Mouse (Mus musculus) T-helper 17 cell (primary cell): Measurements from ENCODE around the gene Rptn.

Experiments
- in situ Hi-C, 2 experiments: fragments of 300-600 bp; cut with MboI, MseI; formaldehyde crosslinking; loops; 1 replicate in 1 of 2; 2 replicates in 1 of 2; pipeline ENCODE4 v1.15.1; 2025; ENCODE audit warnings: high pct_unique_total_duplicates in 2 of 2

Gene Rptn

DNA sequence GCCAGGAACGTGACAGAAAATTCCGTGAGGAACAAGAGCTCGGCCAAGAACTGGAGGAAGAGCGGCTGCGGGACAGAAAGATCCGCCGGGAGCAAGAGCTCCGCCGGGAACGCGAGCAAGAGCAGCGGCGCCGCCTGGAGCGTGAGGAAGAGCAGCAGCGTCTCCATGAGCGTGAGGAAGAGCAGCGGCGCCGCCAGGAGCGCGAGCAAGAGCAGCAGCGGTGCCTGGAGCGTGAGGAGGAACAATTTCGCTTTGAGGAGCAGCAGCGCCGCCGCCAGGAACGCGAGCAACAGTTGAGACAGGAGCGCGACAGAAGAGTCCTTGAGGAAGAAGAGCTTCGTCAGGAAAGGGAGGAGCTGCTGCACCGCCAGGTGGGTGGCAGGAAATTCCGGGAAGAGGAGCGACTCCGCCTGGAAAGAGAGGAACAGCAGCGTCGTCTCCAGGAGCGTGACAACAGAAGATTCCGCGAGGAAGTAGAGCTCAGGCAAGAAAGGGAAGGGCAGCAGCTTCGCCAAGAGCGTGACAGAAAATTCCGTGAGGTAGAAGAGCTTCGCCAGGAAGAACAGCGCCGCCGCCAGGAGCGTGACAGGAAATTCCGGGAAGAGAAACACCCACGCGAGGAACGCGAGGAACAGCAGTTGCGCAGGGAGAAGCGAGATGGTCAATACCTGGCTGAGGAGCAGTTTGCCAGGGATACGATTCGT lies 53.8 kb downstream of the Rptn start:
- in situ Hi-C loops, result no loop called here
